Mouse (Mus musculus) neural tube, embryonic 14.5 days (tissue): Measurements from ENCODE around the gene Pex14. TPM values are rescaled to one million over a fixed set of nuclear protein-coding genes. Genes with fewer than 3 reads are reported as not detected.

Source experiments
- ATAC-seq: fragments of 200-750 bp; cut with Nextera tagmentation; 2 replicates; pipeline ENCODE4 v1.8.0; 2017; ENCODE audit warnings: low read depth, mild to moderate bottlenecking, moderate TSS enrichment, moderate library complexity
- H3K27ac ChIP-seq: fragments of 300-500 bp; sonication (generic); 2 replicates; pipeline ENCODE4 v1.5.1; 2014; ENCODE audit warnings: low read depth, mild to moderate bottlenecking, control low read depth, low read length, moderate library complexity, mixed read lengths
- H3K27me3 ChIP-seq: fragments of 300-500 bp; sonication (generic); 2 replicates; pipeline ENCODE4 v1.6.1; 2014; ENCODE audit warnings: low read length; ENCODE audit not compliant: control insufficient read depth, insufficient read depth
- H3K36me3 ChIP-seq: fragments of 300-500 bp; sonication (generic); 2 replicates; pipeline ENCODE4 v1.6.1; 2014; ENCODE audit warnings: low read length, mixed read lengths; ENCODE audit not compliant: control insufficient read depth, insufficient read depth
- H3K4me1 ChIP-seq: fragments of 300-500 bp; sonication (generic); 2 replicates; pipeline ENCODE4 v1.6.1; 2014; ENCODE audit warnings: low read length; ENCODE audit not compliant: control insufficient read depth, insufficient read depth
- H3K4me2 ChIP-seq: fragments of 300-500 bp; sonication (generic); 2 replicates; pipeline ENCODE4 v1.6.1; 2014; ENCODE audit warnings: mild to moderate bottlenecking, low read depth, low read length, control low read depth
- H3K4me3 ChIP-seq: fragments of 300-500 bp; sonication (generic); 2 replicates; pipeline ENCODE4 v1.5.1; 2014; ENCODE audit warnings: low read depth, low read length, control low read depth, mixed read lengths
- H3K9ac ChIP-seq: fragments of 300-500 bp; sonication (generic); replicated peaks from 2 replicates; pipeline ENCODE4 v1.6.1; 2014; ENCODE audit warnings: low read depth, mild to moderate bottlenecking, control low read depth, low read length, mixed read lengths
- H3K9me3 ChIP-seq: fragments of 300-500 bp; sonication (generic); 2 replicates; pipeline ENCODE4 v1.6.1; 2016; ENCODE audit warnings: low read length; ENCODE audit not compliant: control insufficient read depth
- WGBS: fragments of 180-500 bp; shearing (Covaris S2); extraction: QIAGEN DNeasy Blood & Tissue Kit; methylation state at CpG from one replicate; pipeline ENCODE4 v1.1.7; 2014; 5-methylcytosine and 5-hydroxymethylcytosine counted together
- polyA plus RNA-seq: library from polyadenylated mRNA; unstranded; fragments of >200 nt; fragmentation: Nextera tagmentation; extraction: Ambion mirVana; gene quantifications from 2 replicates; pipeline ENCODE4 v1.2.1, GENCODE M21; 2014

Gene Pex14
- polyA plus RNA-seq, 1 experiment from 2014 or later, result 40.9 TPM

- Histone ChIP-seq H3K36me3 (peaks cover 4% of the 10 kb centered on the region; the same call in 1 of the 2 replicates), H3K27me3 (no peaks in the 10 kb centered on the region), H3K4me2 (no peak overlapping the region), H3K9ac (no peak overlapping the region), H3K4me3 (no peak overlapping the region), H3K9me3 (no peaks in the 10 kb centered on the region), H3K27ac (no peak overlapping the region), H3K4me1 (no peaks in the 10 kb centered on the region)
- no peak for ATAC-seq
- WGBS, result 95% methylated on average over 19 of the region's 19 CpGs
Observed at GRCm38 (mm10) chr4:148961081-148961480, 138.6 kb downstream of the Pex14 start.

- no peak overlapping the region for H3K9ac ChIP-seq
- H3K27me3 ChIP-seq, result no peaks in the 10 kb centered on the region
- H3K9me3 ChIP-seq, result no peaks in the 10 kb centered on the region
- no peak overlapping the region for H3K4me3 ChIP-seq
- no peak for ATAC-seq
- no peak overlapping the region for H3K4me2 ChIP-seq
- peaks cover 4% of the 10 kb centered on the region; the same call in 1 of the 2 replicates for H3K36me3 ChIP-seq
- H3K27ac ChIP-seq, result no peak overlapping the region
- WGBS, result 76% methylated on average over 12 of the region's 12 CpGs
- H3K4me1 ChIP-seq, result no peaks in the 10 kb centered on the region
Observed at GRCm38 (mm10) chr4:148960011-148960410, 139.7 kb downstream of the Pex14 start.

DNA sequence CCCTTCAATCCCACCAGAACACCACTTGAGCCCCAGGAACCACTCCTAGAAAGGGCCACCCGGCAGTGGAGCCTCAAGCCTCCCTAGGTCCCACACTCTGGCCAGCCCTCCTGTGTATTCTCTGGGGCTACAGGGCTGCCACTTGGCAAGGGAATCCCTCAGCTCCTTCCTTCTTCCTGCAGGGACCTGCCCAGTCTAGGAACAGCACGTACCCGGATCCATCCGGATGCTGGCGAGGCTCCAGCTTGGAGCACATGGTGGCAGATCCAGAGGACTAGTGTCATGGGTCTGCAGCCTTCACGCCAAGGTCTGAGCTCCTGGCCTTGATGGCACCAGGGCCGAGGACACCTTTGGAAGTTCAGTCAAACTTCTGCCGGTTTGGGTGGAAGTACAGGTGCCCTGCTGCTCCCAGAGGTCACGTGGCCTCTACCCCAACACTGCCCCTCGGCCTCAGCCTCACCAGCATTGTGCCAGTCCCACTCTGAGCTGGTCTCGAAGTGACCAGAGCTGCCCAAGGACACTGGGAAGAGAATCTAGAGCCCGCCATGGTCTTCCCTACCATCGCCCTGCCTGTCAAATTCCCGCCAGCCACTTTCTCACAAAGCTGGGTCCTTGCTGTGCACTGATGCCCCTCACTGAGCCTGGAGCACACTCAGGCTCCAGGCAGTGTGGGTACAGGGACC, 144.4 kb downstream of the Pex14 start:
- Histone ChIP-seq H3K9ac (no peak overlapping the region), H3K36me3 (no peaks in the 10 kb centered on the region), H3K9me3 (no peaks in the 10 kb centered on the region), H3K27me3 (peaks cover 18% of the 10 kb centered on the region), H3K4me3 (no peak overlapping the region), H3K4me2 (no peak overlapping the region), H3K4me1 (peaks cover 21% of the 10 kb centered on the region), H3K27ac (no peak overlapping the region)
- 83% methylated on average over 14 of the region's 14 CpGs for whole genome bisulfite sequencing
- no peak for ATAC-seq

GRCm38 (mm10) chr4:148952328-148953222, 147.1 kb downstream of the Pex14 start:
- 3% methylated on average over 42 of the region's 69 CpGs for WGBS
- Histone ChIP-seq H3K27ac (no peak overlapping the region), H3K9me3 (no peaks in the 10 kb centered on the region), H3K36me3 (no peaks in the 10 kb centered on the region), H3K4me3 (peak overlapping the region; percentile 34), H3K9ac (peak overlapping the region; percentile 51), H3K27me3 (peaks cover 29% of the 10 kb centered on the region), H3K4me1 (peaks cover 21% of the 10 kb centered on the region), H3K4me2 (peak overlapping the region; percentile 59)
- no peak; the same call in 1 of the 2 replicates for ATAC-seq

DNA sequence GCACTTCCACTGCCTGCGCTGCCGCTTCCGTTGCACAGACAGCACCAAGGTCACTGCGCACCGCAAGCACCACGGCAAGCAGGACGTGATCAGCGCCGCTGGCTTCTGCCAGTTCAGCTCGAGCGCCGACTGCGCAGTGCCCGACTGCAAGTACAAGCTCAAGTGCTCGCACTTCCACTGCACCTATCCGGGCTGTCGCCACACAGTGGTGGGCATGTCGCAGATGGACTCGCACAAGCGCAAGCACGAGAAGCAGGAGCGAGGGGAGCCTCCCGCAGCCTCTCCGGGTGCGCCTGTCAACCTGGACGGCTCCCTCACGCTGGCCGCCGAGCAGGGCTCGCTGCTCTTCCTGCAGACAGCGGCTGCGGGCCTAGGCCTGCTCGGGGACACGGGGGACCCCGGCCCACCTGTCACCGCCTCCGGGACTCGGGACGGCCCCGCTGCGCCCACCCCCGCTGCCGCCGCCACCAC, 147.8 kb downstream of the Pex14 start:
- 3% methylated on average over 44 of the region's 44 CpGs for WGBS
- H3K27ac ChIP-seq, result no peak overlapping the region
- peak overlapping the region; percentile 59 for H3K4me2 ChIP-seq
- peak overlapping the region; percentile 51 for H3K9ac ChIP-seq
- ATAC-seq, result peak; percentile 35; the same call in 1 of the 2 replicates
- H3K27me3 ChIP-seq, result peaks cover 29% of the 10 kb centered on the region
- H3K4me3 ChIP-seq, result peak overlapping the region; percentile 34
- H3K36me3 ChIP-seq, result no peaks in the 10 kb centered on the region
- peaks cover 21% of the 10 kb centered on the region for H3K4me1 ChIP-seq
- H3K9me3 ChIP-seq, result no peaks in the 10 kb centered on the region

DNA sequence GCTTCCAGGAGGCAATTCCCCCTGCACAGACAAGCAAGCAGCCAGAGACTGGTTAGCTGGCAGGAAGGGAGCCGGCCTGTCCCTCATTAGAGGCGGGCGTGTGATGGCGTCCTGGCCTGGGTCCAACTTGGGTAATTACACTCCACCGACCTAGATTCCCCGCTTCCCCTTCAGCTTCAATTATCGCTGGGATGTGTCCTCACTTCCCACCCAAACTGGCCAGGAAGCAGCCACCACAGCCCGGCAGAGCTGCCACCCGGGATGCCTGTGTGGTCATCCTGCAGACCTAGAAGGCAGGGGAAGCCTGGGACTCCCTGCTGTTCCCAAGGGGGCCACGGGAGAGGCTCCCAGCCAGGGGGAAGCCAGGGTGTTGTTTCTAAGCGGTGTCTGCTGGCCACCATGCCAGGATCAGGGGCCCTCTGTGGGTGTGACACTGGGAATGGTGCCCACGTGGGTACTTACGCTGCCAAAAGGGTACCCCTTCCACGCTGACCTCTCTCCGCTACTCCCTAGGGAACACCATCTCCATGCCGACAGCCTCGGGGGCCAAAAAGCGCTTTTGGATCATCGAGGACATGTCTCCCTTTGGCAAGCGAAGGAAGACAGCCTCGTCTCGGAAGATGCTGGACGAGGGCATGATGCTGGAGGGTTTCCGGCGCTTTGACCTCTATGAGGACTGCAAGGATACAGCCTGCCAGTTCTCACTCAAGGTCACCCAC, 148.6 kb downstream of the Pex14 start:
- Histone ChIP-seq H3K4me3 (no peak overlapping the region), H3K27ac (peak overlapping the region; percentile 28; the same call in 1 of the 2 replicates), H3K9ac (0 out of 2 replicates have a peak overlapping the region, but pooled peaks have one; percentile 11), H3K36me3 (no peaks in the 10 kb centered on the region), H3K27me3 (peaks cover 29% of the 10 kb centered on the region), H3K4me1 (peaks cover 21% of the 10 kb centered on the region), H3K9me3 (no peaks in the 10 kb centered on the region), H3K4me2 (peak overlapping the region; percentile 59; the same call in 1 of the 2 replicates)
- ATAC-seq, result peak; percentile 42; the same call in 1 of the 2 replicates
- WGBS, result 26% methylated on average over 25 of the region's 25 CpGs

DNA sequence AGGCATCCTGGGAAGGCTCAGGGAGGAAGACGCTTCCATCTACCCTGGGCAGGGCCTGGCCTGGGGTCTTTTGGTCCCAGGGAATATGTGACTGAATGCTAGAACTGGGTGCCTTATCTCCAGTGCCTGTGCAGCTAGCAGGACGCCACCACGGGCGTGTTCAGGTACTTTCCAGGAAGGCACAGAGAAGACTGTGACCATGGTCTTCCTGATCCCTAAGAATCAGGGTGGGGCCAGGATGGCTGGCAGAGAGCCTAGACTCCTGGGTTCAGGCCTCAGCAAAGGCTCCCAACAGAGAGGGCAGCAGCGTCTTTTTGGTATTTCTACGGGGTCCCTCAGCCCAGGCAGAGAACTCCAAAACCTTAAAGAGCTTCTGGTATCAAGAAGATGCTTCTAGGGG, 149.2 kb downstream of the Pex14 start:
- ATAC-seq, result no peak
- no peak overlapping the region for H3K4me3 ChIP-seq
- WGBS, result 69% methylated on average over 6 of the region's 6 CpGs
- H3K27ac ChIP-seq, result 0 out of 2 replicates have a peak overlapping the region, but pooled peaks have one; percentile 10
- peaks cover 29% of the 10 kb centered on the region for H3K27me3 ChIP-seq
- no peak overlapping the region for H3K4me2 ChIP-seq
- no peaks in the 10 kb centered on the region for H3K36me3 ChIP-seq
- H3K4me1 ChIP-seq, result peaks cover 21% of the 10 kb centered on the region
- no peaks in the 10 kb centered on the region for H3K9me3 ChIP-seq
- H3K9ac ChIP-seq, result no peak overlapping the region

- Histone ChIP-seq H3K36me3 (no peaks in the 10 kb centered on the region), H3K9ac (no peak overlapping the region), H3K4me2 (no peak overlapping the region), H3K27me3 (peaks cover 21% of the 10 kb centered on the region), H3K9me3 (no peaks in the 10 kb centered on the region), H3K4me3 (no peak overlapping the region), H3K27ac (no peak overlapping the region), H3K4me1 (peaks cover 20% of the 10 kb centered on the region)
- ATAC-seq, result no peak
- WGBS, result 56% methylated on average over 10 of the region's 10 CpGs
Observed at GRCm38 (mm10) chr4:148947833-148948388, 151.8 kb downstream of the Pex14 start.
